Comparison of ENCODE assay signal across 12 mouse cellular contexts in genomic region chr13:96717821-96718220, GRCm38 (mm10).
"Had no signal": no experiment of that assay in that cellular context is flagged by ENCODE, and none has a peak within 500 bp of the region (broad histone marks: within the 10 kb centered on the region; RNA-seq: fewer than 3 reads in every experiment).

No protein-coding gene starts in this region.

- DNase-seq: left cerebral cortex, postnatal 4 days; liver; liver, embryonic 13.5 days; liver, postnatal 0 days; lung, adult 18-20 months; lung, adult 2 months; lung, embryonic 14.5 days; lung, postnatal 10 days; lung, postnatal 14 days; lung, postnatal 36 days; lung, postnatal 4 days; midbrain, embryonic 14.5 days had no signal
